Mouse (Mus musculus) hindlimb bud, embryonic 11.5 days (tissue): ENCODE results near the gene Tceal9.
A peak's percentile ranks its signal among the peaks of the same experiment; 100 is the strongest.
"Not testable (repeated sequence)": the region's sequence is repeated elsewhere in the genome, so short reads cannot be mapped to it uniquely, and the experiment has no call there.

Experiments used
- DNase-seq: peaks from one replicate; pipeline ENCODE4 v3.0.0-alpha.2; 2012; ENCODE audit warnings: low read depth, low spot score; ENCODE audit errors: extremely low spot score

The Tceal9 gene

DNA sequence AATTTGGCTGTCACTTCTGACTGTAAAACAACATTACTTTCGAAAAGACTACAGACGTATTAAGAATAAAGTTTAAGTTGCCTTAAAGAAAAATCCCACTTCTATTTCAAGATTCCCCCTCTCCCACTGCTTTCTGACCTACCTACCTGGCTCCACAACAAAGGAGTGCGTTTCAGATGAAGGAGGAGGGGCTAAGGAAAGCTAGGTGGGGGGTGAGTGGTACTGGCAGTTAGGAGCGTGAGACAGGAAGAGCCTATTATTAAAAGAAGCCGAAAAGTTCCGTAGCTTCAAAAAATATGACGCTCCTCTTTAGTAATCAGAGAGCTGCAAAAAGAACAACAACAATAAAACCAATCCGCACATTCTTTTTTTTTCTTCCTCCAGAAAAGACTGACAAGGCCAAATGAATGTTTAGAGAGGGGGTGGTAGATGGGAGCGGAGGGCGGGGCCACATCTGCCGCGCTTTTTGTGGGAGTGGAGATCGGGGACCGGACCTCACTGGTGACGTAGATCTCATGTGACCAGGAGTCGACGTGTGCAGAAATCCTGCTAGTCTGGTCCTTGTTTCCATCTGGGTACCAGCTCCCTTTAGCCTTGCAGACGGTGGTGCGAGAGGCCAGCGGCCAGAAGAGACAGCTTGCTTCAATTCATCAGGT, at the start of gene Tceal9:
Gene Tceal9 (plus strand): TSS at position 506 of the 656 bp plus-strand sequence.
- peak; percentile 70 for DNase-seq

DNA sequence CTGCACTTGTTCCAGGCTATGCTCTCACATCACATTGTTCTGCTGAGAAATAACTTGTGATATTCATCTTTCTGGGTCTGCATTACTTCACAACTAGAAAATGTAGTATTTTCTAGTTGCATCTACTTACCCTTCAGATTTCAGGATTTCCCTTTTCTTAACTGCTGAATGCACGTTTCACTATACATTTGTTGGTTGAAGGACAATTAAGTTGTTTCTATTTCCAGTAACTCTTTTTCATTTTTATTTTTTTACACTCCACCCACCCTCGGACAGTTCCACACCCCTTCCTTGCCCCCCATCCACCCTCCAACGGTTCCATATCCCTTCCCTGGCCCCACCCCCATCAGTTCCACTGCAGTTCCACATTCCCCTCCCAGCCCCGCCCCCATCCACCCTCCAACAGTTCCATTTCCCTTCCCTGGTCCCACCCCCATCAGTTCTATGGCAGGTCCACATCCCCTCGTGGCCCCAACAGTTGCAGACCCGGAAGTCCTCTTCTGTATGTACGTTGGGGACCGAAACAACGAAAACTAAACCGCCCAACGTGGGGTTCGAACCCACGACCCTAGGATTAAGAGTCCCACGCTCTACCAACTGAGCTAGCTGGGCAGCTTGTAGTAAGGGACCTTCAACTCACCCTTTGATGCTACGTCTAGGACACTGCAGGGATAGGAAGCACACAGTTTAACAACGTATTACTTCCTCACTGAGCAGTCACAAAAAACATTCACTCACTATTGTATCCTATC, 49.5 kb upstream of the Tceal9 start:
- no peak for DNase-seq

DNA sequence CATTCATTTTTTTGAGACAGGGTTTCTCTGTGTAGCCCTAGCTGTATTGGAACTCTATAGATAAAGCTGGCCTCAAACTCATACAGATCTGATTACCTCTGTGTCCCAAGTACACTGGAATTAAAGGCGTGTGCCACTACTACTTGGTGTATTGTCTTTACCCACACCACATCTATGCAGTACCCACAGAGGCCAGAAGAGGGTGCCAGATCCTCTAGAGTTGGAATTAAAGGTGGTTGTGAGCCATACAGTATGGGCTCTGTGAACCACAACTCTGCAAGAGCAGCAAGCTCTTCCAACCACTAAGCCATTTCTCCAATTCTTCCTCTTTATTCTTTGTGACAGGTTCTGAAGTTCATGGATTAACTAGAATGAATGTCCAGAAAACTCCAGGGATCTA, 48.0 kb upstream of the Tceal9 start:
- no peak for DNase-seq

DNA sequence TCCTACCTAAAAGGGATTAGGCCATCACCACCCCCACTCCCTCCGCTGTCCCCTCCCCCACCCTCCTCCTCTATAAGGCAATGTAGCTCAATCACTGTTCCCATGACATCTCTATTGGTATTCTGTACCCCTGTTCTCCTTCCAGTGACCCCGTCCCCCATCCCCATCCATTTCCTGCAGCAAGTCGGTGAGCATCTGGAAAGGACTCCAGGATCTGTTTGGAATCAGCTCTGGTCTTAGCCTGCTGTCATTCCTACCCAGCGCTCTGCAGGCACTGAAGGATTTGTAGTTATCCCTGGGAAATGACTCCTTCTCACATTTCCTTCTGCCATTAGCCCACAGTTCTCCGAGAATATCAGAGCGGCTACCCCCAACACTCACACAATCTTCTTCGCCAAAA, 41.6 kb upstream of the Tceal9 start:
- no peak for DNase-seq

DNA sequence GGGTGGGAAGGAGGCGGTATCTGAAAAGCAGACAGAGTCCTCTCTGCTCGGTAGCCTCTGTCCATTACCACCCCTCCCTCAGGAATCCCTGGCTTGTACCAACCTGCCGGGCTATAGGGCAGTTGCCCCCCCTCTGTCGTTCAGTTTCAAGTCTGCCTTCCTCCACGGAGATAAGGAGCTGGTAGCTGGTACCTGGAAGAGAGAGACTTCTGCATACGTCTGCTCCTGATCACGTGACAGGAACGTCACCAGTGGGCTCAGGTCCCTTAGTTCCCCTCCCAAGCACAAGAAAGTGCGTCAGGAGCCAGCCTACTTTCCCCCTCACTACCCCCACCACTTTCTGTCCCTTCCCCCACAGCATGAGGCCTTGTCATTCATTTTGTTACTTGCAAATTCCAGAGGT, 41.2 kb upstream of the Tceal9 start, which contains the start of gene Tceal5:
Gene Tceal5 (minus strand): TSS at position 213 of the 403 bp plus-strand sequence.
- DNase-seq = no peak

DNA sequence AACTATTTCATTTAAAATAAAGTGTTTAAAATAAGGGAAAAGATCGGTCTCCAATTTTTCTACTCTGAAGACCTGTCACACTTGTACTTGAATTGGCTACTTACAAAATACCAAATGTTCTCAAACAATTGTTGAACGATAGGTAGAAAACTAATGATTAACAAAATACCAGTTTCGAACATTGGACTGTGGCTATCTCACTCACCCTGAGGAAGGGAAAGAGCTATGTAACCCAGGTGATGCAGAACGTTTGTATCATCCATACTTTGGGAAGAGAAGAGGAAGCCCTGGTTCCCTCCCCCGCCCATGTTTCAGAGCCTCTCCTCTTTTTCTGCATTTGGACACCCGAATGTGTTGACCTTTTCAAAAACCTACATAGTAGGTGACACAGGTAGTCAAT, 40.5 kb upstream of the Tceal9 start:
- no peak for DNase-seq

DNA sequence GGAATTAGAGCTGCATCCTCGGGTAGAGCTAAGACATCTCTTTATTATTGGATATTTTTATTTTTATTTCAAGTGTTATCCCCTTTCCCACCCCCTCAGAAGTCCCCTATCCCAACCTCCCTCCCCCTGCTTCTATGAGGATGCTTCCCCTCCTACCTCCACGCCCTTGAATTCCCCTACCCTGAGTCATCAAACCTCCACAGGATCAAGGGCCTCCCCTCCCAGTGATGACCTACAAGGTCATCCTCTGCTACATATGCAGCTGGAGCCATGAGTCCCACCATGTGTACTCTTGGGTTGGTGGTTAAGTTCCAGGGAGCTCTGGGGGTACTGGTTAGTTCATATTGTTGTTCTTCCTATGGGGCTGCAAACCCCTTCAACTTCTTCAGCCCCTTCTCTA, 31.5 kb upstream of the Tceal9 start:
- DNase-seq = no peak

DNA sequence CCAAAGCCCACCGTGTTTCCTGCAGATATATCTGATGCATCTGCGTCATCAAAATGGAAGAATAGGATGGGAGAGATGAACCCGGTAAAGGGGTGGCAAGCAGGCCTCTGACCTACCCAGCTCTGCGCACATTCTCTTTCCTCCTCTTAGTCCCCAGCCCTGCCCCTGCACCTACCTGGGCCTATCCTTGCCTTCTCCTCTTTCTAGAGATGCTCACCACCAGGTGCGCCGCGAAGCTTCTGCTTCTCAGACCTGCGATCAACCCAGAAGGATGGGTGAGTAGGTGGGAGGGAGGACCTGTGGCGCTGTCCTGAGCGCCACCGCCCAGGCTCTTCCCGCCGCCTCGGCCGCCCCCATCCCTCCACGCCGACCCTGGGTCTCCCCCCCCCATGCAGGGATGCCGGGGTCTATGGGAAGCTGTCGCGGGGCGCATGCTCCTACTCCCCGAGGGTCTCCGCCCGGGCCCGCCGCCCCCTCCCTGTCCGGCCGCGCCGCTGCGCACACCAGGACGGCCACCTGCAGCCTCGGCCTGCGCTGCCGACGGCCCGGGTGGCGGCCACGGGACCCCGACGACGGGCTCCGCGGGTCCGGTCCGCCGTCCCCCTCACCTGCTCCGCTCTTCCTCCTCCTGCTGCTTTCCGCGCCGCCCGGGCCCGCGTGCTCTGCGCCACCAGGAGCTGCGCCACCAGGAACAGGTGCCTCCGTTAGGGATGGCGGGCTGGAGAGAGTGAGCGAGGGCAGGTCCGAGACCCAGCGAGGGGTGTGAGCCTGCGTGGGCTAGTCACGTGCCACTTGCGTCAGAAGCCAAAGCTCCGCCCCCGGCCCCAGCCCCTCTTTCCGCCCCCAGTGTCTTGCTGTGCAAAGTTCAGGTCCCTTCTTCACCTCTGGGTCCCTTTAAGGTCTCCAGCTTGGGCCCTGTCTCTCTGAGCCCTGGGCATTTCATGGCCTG, 29.9 kb upstream of the Tceal9 start, which contains the start of the genes Tceal7 and Bex1:
Gene Tceal7 (plus strand): TSS at position 51 of the 949 bp plus-strand sequence.
Gene Bex1 (minus strand): TSS at position 785 of the 949 bp plus-strand sequence.
- DNase-seq = not testable (repeated sequence)

DNA sequence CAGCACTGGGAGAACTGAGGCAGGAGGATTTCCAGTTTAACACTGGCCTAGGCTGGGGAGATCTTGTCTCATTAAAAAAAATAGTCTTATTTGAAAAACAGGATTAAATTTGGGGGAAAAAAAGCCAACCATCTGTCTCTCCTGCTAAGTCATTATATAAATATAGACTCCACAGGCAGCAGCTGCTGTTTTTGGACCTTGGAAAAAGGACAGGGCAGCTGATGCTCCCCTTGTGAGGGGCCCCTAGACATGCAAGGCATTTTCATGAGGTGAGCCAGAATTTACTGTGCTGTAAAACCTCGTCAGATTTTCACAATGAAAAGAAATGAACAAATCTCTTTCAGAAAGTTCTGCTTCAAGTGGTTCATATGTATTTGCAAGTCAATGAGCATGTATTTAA, 28.6 kb upstream of the Tceal9 start:
- no peak for DNase-seq

DNA sequence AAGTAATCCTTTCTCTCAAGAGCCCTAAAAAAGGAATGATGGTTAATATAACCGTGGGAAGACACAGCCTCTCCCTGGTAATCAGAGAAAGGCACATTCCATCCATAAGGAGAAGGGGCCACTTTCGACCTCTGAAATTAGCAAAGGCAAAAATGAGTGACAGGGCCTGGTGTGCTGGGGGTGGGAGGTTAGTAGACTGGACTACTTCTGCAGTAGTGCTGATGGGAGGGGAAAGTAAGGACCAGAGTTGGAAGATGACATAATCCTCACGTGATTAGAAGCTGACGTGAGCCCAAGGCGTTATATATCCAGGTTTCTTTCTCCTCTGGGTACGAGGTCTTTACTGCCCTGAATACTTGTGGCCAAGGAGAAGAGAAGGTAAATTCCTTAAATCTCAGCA, 21.2 kb upstream of the Tceal9 start:
- DNase-seq = no peak

DNA sequence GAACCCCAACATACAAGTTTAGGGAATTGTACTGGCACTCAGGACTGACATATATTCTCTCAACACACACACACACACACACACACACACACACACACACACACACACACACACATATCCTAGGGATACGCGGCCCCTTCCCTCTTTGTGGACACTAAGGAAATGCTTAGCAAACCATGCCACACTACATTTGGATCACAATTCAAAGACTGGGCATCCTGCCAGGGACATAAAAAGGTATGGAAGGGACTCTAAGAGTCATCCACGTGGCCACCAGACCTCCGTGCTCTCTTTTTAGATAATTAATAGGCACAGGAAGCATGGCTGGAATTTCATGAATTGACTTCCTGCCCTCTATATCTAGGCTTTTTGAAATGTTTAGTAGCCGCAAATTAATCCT, 17.1 kb upstream of the Tceal9 start:
- DNase-seq = no peak

DNA sequence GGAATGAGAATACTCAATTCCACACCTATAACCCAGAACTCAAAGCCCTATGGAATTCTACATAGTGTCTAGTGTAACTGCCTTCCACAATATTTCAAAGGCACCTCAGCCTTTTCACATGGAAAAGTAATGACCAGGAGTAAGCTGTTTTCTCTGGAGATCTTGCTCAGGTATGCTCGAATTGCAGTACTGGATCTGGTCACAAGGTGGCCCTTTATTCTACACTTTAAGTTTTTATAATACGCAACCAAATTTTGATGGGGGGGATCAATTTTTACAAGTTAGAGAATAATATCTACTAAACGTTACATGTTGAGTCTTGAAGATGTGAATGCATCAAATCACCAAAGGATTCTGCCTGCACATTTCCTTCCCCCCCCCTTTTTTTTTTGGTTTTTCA, 6.8 kb upstream of the Tceal9 start:
- no peak for DNase-seq

DNA sequence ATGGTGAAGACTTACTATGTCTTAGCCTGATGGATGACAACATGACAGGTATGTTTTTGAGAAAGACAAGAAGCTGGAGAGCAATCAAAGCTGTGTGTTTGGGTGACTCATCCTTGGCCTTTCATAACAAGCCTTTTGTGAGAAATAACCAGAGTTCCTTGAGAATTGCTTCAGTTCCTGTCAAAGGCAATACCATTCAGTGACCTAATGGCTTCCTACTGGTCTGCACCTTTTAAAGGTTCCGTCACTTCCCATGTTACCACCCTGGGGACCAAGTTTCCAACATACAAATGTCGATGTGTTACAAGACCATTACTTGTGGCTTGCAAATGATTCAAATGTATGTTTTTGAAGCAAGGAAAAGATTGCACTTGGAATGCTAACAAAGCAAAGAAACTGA, 1.7 kb upstream of the Tceal9 start:
- DNase-seq = no peak

DNA sequence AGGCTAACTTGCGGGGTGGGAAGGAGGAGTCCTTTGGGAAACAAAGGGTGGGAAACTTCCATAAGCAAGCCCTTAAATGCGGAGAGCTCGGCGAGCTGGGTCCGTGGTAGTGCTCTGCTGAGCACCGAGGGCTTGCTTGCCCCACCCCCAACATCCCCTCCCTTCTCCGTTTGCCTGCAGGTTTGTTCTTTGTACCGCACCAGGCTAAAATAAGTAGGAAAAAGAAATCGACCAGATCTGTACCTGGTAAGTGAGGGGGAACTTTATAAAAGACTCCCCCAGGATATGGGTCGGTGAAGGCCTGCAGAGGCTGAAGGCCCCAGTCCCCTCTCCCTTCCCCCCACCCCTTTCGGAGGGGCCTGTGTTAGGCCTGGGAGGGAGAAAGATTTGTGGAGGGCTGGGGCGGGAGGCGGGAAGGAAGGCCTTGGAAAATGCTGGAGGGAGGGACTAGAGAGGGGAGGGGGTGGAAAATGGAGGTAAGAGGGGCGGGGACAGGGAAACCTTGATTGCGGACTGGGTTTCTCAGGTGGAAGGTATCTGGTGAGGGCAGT, 717 bp downstream of the Tceal9 start:
- DNase-seq = no peak

DNA sequence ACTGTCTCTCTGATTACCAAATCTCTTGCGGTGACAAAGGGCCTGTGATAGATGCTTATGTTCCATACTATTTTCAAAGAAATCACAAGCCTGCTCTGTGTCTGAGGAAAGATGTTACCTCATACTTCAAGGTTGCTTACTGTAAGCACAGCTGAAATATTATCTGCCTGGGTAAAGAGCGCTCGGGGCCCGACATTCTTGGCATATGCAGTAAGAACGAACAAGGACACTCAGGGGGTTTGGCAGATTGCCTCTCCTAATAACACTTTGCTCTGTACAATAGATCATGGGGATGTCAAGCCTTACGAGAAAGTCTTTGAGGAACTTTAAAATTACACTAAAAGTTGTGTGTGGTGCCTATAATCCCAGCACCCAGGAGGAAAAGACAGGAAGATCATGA, 3.9 kb downstream of the Tceal9 start:
- no peak for DNase-seq

DNA sequence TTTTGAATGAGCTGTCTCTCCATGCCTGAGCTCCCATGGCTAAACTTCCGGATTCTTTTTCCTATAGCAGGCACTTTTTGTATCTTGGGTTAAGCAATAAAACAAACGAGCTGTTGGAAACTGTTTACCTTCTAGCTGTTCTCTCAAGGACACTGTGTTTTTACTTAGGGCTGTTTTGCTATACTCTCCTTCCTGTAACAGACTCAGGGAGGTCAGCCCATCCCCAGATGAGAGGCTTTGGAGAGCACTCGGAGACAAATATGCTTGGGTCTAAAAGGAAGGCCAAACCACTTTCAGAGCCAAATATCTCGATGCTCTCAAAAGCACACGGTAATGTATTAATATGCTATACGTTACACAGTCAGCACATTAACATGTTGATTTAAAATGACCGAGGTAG, 4.8 kb downstream of the Tceal9 start:
- DNase-seq = no peak

DNA sequence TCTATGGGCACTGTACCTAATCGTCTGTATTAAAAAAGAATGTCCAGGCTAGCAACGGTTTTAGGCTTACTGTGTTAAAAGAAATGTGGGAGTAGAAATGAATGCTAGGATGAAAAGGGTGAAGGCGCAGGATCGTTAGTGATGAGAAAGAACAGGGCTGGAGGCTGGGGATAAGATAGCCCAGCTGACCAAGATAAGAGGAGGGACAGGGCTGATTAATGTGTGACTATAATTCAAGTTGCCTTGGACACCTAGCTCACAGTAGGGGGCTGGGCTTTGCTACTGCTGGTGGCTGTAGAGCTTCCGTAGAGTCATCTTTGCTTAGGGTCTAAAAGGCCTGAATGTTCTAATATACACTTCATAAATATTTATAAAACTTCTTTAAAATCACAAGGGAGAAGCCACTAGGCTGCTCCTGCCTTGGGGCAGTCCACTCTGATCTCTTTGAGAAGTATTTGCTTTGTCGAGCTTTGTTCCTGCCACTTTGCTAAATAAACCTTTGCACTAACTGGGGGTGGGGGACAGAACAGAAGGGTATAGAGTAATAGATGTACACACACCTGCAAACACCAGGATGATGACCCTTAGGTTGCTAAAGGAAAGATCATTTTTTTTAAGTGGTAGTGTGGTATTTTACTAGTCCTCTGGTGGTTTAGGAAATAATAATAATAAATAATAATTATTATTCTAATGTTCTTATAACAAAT, 7.3 kb downstream of the Tceal9 start:
- no peak for DNase-seq

DNA sequence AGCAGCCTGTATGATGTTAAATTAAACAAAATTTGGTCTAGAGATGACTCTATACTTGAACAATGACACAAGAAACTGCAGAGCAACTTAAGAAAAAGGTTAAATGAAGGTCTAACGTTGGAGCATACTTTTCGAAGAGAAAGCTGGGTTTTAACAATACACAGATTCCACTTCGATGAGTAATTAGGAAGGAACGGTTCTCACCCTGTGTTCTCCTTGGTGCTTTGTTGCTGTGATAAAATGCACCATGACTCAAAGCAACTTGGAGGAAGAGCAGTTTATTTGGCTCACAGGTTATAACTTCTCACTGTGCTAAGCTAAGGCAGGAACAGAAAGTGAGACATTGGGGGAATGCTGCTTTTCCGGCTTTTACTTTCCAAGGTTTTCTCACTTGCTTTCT, 22.8 kb downstream of the Tceal9 start:
- DNase-seq = no peak

DNA sequence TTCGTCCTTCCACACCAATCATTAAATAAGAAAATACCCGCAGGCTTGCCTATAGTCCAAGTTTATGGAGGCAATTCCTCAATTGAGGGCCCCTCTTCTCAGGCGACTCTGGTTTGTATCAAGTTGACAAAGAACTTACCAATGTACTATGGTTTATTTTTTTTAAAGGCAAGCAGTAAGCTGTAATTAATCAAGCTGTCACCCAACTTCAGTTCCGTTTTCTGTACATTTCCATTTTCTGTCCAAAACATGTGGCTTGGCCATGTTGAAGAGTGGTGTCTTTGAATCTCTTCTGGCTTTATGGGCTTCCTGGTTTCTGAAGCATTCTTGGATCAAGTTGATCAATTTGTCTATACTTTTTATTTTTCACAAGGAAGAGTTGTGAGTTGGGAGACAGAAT, 23.3 kb downstream of the Tceal9 start:
- DNase-seq = no peak

DNA sequence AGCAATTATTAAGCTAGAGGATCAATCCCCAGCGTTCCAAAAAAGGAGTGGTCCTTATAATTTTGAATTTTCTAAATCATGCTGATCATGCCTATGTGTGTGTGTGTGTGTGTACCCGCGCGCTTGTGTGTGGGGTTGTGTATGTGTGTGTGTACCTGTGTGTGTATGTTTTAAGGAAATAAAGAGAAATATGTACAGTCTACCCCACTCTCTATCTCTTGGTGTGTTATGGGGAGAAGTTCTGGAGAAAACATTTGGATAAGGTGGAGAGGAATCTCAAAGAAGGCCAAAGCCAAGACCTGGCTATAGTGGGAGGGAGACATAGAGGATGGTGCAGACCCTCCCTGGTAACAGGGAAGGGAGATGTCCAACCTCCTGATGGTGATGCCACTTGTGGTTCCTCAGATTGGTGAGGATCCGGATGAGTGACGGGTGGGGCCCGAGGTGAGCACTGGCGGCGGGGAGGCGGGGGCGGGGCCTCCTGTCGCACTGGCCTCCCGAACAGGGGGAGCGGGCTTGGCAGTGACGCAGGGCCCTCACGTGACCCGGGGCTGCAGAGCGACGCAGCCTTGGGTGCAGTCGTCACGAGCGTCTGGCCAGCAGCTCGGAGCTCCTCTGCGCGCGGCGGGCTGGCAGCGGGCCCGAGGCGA, 25.0 kb downstream of the Tceal9 start, which contains the start of gene Bex3:
Gene Bex3 (plus strand): TSS at position 511 of the 650 bp plus-strand sequence.
- not testable (repeated sequence) for DNase-seq
